ENCODE assay signal across 18 mouse cellular contexts in the genomic region with DNA sequence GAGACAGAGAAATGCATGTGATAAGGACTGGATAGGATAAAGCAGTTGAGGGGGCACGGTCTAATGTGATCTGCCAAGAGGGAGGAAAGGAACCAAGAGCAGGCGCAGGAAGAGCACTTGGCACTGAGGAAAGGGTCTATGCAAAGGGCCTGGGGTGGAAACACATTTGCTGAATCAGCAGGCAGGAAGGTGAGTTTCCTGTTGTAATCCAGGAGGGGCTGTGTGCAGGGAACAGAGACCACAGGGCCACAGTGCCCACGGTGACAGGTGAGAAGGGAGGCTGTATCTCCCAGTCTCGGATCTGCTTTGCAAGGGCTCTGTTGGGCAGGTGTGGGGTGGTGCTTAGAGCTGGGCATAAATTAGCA. TPM values are rescaled to one million over a fixed set of nuclear protein-coding genes. Genes with fewer than 3 reads are reported as not detected.
DNase-seq lines count a peak whose midpoint lies in the region; ATAC-seq and TF ChIP-seq lines count a peak whose summit lies in the region.
"Had no signal": no experiment of that assay in that cellular context is flagged by ENCODE, and none has a peak within 500 bp of the region (broad histone marks: within the 10 kb centered on the region; RNA-seq: fewer than 3 reads in every experiment).

No protein-coding gene starts in this region.

- H3K36me3 ChIP-seq in hindbrain, embryonic 10.5 days, result no peaks in the 10 kb centered on the region
- H3K36me3 ChIP-seq in hindbrain, embryonic 16.5 days (ENCODE audit: control insufficient read depth, insufficient read depth, low read length), result no peaks in the 10 kb centered on the region
- H3K36me3 ChIP-seq in ES-E14 (ENCODE audit: control insufficient read depth, insufficient read depth, low read length, poor library complexity, severe bottlenecking), result no peaks in the 10 kb centered on the region
- H3K36me3 ChIP-seq in hindbrain, embryonic 13.5 days, result no peaks in the 10 kb centered on the region
- no peaks in the 10 kb centered on the region for H3K36me3 ChIP-seq in neural tube, embryonic 12.5 days
- H3K36me3 ChIP-seq: embryonic facial prominence, embryonic 12.5 days; limb, embryonic 13.5 days; liver, embryonic 15.5 days; stomach, embryonic 15.5 days had no signal

- peaks cover 96% of the 10 kb centered on the region for H3K4me1 ChIP-seq in hindbrain, embryonic 10.5 days (replicated peaks)
- peaks cover 40% of the 10 kb centered on the region for H3K4me1 ChIP-seq in hindbrain, embryonic 16.5 days (ENCODE audit: control insufficient read depth, insufficient read depth, low read depth, low read length)
- H3K4me1 ChIP-seq in ES-E14 (ENCODE audit: control insufficient read depth in 2 of 2, insufficient read depth in 2 of 2, low read length in 2 of 2, poor library complexity in 1 of 2), result peaks cover 5 to 22% of the 10 kb centered on the region in 2 experiments; a peak in 2 of 4 replicates
- peaks cover 75% of the 10 kb centered on the region for H3K4me1 ChIP-seq in hindbrain, embryonic 13.5 days (replicated peaks)
- H3K4me1 ChIP-seq in neural tube, embryonic 12.5 days, result peaks cover 61% of the 10 kb centered on the region
- H3K4me1 ChIP-seq: liver, embryonic 15.5 days had no signal

- H3K27ac ChIP-seq in hindbrain, embryonic 10.5 days, result peak overlapping the region; percentile 91
- H3K27ac ChIP-seq in hindbrain, embryonic 16.5 days (ENCODE audit: low read depth, low read length), result no peak overlapping the region
- H3K27ac ChIP-seq in ES-E14 (ENCODE audit: insufficient read depth, low read depth, low read length, poor library complexity, severe bottlenecking), result no peak overlapping the region
- H3K27ac ChIP-seq in hindbrain, embryonic 13.5 days, result peak overlapping the region; percentile 90
- H3K27ac ChIP-seq in neural tube, embryonic 12.5 days, result peak overlapping the region; percentile 63; the same call in 1 of the 2 replicates
- H3K27ac ChIP-seq: embryonic facial prominence, embryonic 12.5 days; limb, embryonic 13.5 days; liver, embryonic 15.5 days; stomach, embryonic 15.5 days had no signal

- WGBS in hindbrain, embryonic 10.5 days, result 84% methylated on average over 4 of the region's 4 CpGs
- 76% methylated on average over 4 of the region's 4 CpGs for WGBS in hindbrain, embryonic 16.5 days
- 83% methylated on average over 4 of the region's 4 CpGs for WGBS in hindbrain, embryonic 13.5 days
- WGBS in neural tube, embryonic 12.5 days, result 67% methylated on average over 4 of the region's 4 CpGs

- no peak overlapping the region for H3K9ac ChIP-seq in hindbrain, embryonic 16.5 days (ENCODE audit: low read depth, low read length)
- H3K9ac ChIP-seq in ES-E14 (ENCODE audit: insufficient read depth, low read depth, low read length, poor library complexity, severe bottlenecking), result no peak overlapping the region
- no peak overlapping the region for H3K9ac ChIP-seq in hindbrain, embryonic 13.5 days
- no peak overlapping the region for H3K9ac ChIP-seq in neural tube, embryonic 12.5 days
- H3K9ac ChIP-seq: embryonic facial prominence, embryonic 12.5 days; limb, embryonic 13.5 days; liver, embryonic 15.5 days; stomach, embryonic 15.5 days had no signal

- H3K9me3 ChIP-seq in hindbrain, embryonic 10.5 days, result no peaks in the 10 kb centered on the region
- H3K9me3 ChIP-seq in hindbrain, embryonic 16.5 days (ENCODE audit: control insufficient read depth, low read length), result no peaks in the 10 kb centered on the region
- H3K9me3 ChIP-seq in ES-E14 (ENCODE audit: control insufficient read depth, insufficient read depth, low read depth, low read length), result no peaks in the 10 kb centered on the region
- no peaks in the 10 kb centered on the region for H3K9me3 ChIP-seq in hindbrain, embryonic 13.5 days
- no peaks in the 10 kb centered on the region for H3K9me3 ChIP-seq in neural tube, embryonic 12.5 days
- H3K9me3 ChIP-seq: embryonic facial prominence, embryonic 12.5 days; limb, embryonic 13.5 days; liver, embryonic 15.5 days; stomach, embryonic 15.5 days had no signal

- H3K27me3 ChIP-seq in hindbrain, embryonic 10.5 days (ENCODE audit: insufficient read depth, poor library complexity, severe bottlenecking), result peaks cover 76% of the 10 kb centered on the region
- no peaks in the 10 kb centered on the region for H3K27me3 ChIP-seq in hindbrain, embryonic 16.5 days (replicated peaks; ENCODE audit: control insufficient read depth, insufficient read depth, low read length)
- no peaks in the 10 kb centered on the region for H3K27me3 ChIP-seq in hindbrain, embryonic 13.5 days
- H3K27me3 ChIP-seq in neural tube, embryonic 12.5 days (replicated peaks), result peaks cover 4% of the 10 kb centered on the region; the same call in 1 of the 2 replicates

- in situ Hi-C loops in ES-E14 (cut with MboI; ENCODE audit: low sequenced_read_pairs in 2 of 2, unreplicated experiment in 2 of 2), result no loop called here

- H3K4me3 ChIP-seq in hindbrain, embryonic 10.5 days, result no peak overlapping the region
- no peak overlapping the region for H3K4me3 ChIP-seq in hindbrain, embryonic 16.5 days (ENCODE audit: low read length)
- no peak overlapping the region for H3K4me3 ChIP-seq in ES-E14 (ENCODE audit: insufficient read depth in 1 of 2, low read depth in 1 of 2, low read length in 2 of 2, poor library complexity in 1 of 2, severe bottlenecking in 1 of 2)
- no peak overlapping the region for H3K4me3 ChIP-seq in hindbrain, embryonic 13.5 days
- no peak overlapping the region for H3K4me3 ChIP-seq in neural tube, embryonic 12.5 days
- H3K4me3 ChIP-seq: embryonic facial prominence, embryonic 12.5 days; limb, embryonic 13.5 days; liver, embryonic 15.5 days; myocyte; stomach, embryonic 15.5 days had no signal

- no peak for ATAC-seq in hindbrain, embryonic 16.5 days
- ATAC-seq in hindbrain, embryonic 13.5 days (ENCODE audit: low FRiP score), result no peak
- ATAC-seq in neural tube, embryonic 12.5 days (ENCODE audit: low FRiP score, low read depth), result no peak
- ATAC-seq: lung, postnatal 0 days had no signal

- no peak for DNase-seq in hindbrain, embryonic 10.5 days (ENCODE audit: low spot score)
- DNase-seq in ES-E14 (ENCODE audit: low read depth, low spot score), result no peak
- no peak for DNase-seq in cerebellum, adult 11 months
- no peak for DNase-seq in urinary bladder, postnatal 10 days (ENCODE audit: low spot score)
- DNase-seq: adrenal gland, postnatal 10 days; cerebellum, adult 18-20 months; kidney, adult 18-20 months; kidney, postnatal 25 days; right cerebral cortex, postnatal 14 days had no signal

- H3K4me2 ChIP-seq in hindbrain, embryonic 16.5 days (ENCODE audit: low read length), result no peak overlapping the region
- no peak overlapping the region for H3K4me2 ChIP-seq in hindbrain, embryonic 13.5 days
- no peak overlapping the region for H3K4me2 ChIP-seq in neural tube, embryonic 12.5 days (replicated peaks)
- H3K4me2 ChIP-seq: embryonic facial prominence, embryonic 12.5 days; limb, embryonic 13.5 days; liver, embryonic 15.5 days; stomach, embryonic 15.5 days had no signal

TF ChIP-seq in ES-E14, 5 proteins besides CTCF, POLR2A, EP300 and RAD21:
- no peak for TF ChIP-seq CHD2 (IDR thresholded peaks at IDR 0.05; ENCODE audit: low read depth, low read length)
- peak; percentile 71 for TF ChIP-seq MAFK (IDR thresholded peaks at IDR 0.05; ENCODE audit: insufficient read depth, low read depth, low read length)

RNA-seq across cellular contexts. Expression of a gene that starts 9.1 kb away (rescaled TPM):
- 202 and 281 TPM in 2 replicates for polyA plus RNA-seq in hindbrain, embryonic 10.5 days (2016; fragmentation: Nextera tagmentation; extraction: Ambion mirVana)
- polyA plus RNA-seq in hindbrain, embryonic 16.5 days (2015; fragmentation: Nextera tagmentation; extraction: Ambion mirVana), result 74.7 and 123 TPM in 2 replicates
- total RNA-seq in ES-E14 (2012; rRNA removed), result 21.7 and 39.3 TPM in 2 replicates
- 109 and 110 TPM in 2 replicates for polyA plus RNA-seq in hindbrain, embryonic 13.5 days (2015; fragmentation: Nextera tagmentation; extraction: Ambion mirVana)
- 144 and 230 TPM in 2 replicates for polyA plus RNA-seq in neural tube, embryonic 12.5 days (2016; fragmentation: Nextera tagmentation; extraction: Ambion mirVana)

Comparison
In these comparisons a context has a peak if more than half of its experiments do, and no peak if none do; other contexts are left out.
1. H3K27ac ChIP-seq: peak in hindbrain, embryonic 10.5 days (single experiment), hindbrain, embryonic 13.5 days (single experiment) and neural tube, embryonic 12.5 days (single experiment); none in hindbrain, embryonic 16.5 days (single experiment) and ES-E14 (single experiment).